8 mouse cellular contexts compared by ENCODE assay signal in the genomic region with DNA sequence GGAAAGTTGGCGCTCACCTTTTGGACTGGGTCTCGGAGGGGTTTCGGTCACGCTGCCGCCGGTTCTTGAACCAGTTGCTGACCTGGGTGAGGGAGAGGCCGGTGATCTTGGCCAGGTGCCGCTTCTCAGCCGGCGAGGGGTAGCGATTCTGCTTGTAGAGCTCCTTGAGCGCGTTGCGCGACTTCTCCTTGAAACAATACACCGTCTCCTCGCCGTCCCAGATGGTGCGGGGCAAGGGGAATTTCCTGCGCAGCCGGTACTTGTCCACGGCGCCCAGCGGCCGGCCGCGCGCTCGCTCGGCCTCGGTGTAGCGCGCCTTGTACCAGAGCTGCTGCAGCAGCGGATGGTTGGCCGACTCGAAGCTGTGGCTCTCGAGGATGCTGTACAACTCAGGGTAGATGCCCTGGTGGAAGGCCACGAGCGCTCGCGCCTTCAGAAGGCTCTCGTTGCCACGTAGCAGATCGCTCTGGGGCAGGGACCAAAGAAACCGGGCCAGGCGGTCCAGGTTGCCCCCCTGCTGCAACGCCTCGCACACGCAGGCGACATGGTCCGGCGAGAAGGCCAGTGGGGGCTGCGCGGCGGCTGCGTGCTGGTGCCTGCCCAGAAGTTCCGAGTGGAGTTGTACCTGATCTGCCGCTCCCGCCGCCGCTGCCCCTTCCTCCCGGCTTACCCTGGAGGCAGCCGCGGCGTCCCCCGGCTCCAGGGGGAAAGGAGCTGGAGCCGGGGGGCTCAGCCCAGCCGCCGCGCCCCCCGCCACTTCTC. TPM values are rescaled to one million over a fixed set of nuclear protein-coding genes. Genes with fewer than 3 reads are reported as not detected.
DNase-seq lines count a peak whose midpoint lies in the region; ATAC-seq lines count a peak whose summit lies in the region.

No protein-coding gene starts in this region.

- H3K4me2 ChIP-seq in hindbrain, embryonic 16.5 days (ENCODE audit: low read length) = peak overlapping the region; percentile 100
- H3K4me2 ChIP-seq in stomach, embryonic 16.5 days (ENCODE audit: low read depth, low read length) = peak overlapping the region; percentile 100

- no peaks in the 10 kb centered on the region for H3K9me3 ChIP-seq in hindbrain, embryonic 16.5 days (ENCODE audit: control insufficient read depth, low read length)
- H3K9me3 ChIP-seq in midbrain, embryonic 10.5 days (replicated peaks) = no peaks in the 10 kb centered on the region
- H3K9me3 ChIP-seq in stomach, embryonic 16.5 days (replicated peaks; ENCODE audit: control insufficient read depth, low read length) = no peaks in the 10 kb centered on the region

- intact Hi-C loops in left cerebral cortex, postnatal 4 days (cut with DNase I) = no loop called here

- peak; percentile 43 to 56 for DNase-seq in lung, adult 18-20 months
- no peak for DNase-seq in lung, postnatal 25 days (ENCODE audit: low spot score)
- DNase-seq in cerebellum, adult 8-10 months = peak; percentile 41
- peak; percentile 29 to 37 for DNase-seq in frontal cortex, postnatal 36 days (ENCODE audit: low spot score in 2 of 2)
- peak; percentile 42 for DNase-seq in left cerebral cortex, postnatal 4 days
- DNase-seq in midbrain, embryonic 10.5 days (ENCODE audit: low spot score) = peak; percentile 69

- under 1% methylated on average over 70 of the region's 71 CpGs for WGBS in hindbrain, embryonic 16.5 days
- WGBS in midbrain, embryonic 10.5 days = under 1% methylated on average over 70 of the region's 71 CpGs
- WGBS in stomach, embryonic 16.5 days = under 1% methylated on average over 71 of the region's 71 CpGs

- peak overlapping the region; percentile 44 for H3K27ac ChIP-seq in hindbrain, embryonic 16.5 days (ENCODE audit: low read depth, low read length)
- H3K27ac ChIP-seq in midbrain, embryonic 10.5 days (replicated peaks) = peak overlapping the region; percentile 81
- H3K27ac ChIP-seq in stomach, embryonic 16.5 days (ENCODE audit: low read length) = no peak overlapping the region

- H3K4me3 ChIP-seq in hindbrain, embryonic 16.5 days (ENCODE audit: low read length) = peak overlapping the region; percentile 77
- H3K4me3 ChIP-seq in midbrain, embryonic 10.5 days = peak overlapping the region; percentile 85
- peak overlapping the region; percentile 69 for H3K4me3 ChIP-seq in stomach, embryonic 16.5 days (replicated peaks; ENCODE audit: low read length)

- peak; percentile 71 for ATAC-seq in hindbrain, embryonic 16.5 days
- peak; percentile 42 for ATAC-seq in stomach, embryonic 16.5 days (ENCODE audit: insufficient read depth, low FRiP score)

- peaks cover 9% of the 10 kb centered on the region for H3K27me3 ChIP-seq in hindbrain, embryonic 16.5 days (replicated peaks; ENCODE audit: control insufficient read depth, insufficient read depth, low read length)
- peaks cover 32% of the 10 kb centered on the region for H3K27me3 ChIP-seq in midbrain, embryonic 10.5 days (ENCODE audit: low read depth, poor library complexity, severe bottlenecking)
- H3K27me3 ChIP-seq in stomach, embryonic 16.5 days (ENCODE audit: control insufficient read depth, insufficient read depth, low read length) = no peaks in the 10 kb centered on the region

- H3K4me1 ChIP-seq in hindbrain, embryonic 16.5 days (ENCODE audit: control insufficient read depth, insufficient read depth, low read depth, low read length) = peaks cover 13% of the 10 kb centered on the region
- H3K4me1 ChIP-seq in midbrain, embryonic 10.5 days = peaks cover 30% of the 10 kb centered on the region
- H3K4me1 ChIP-seq in stomach, embryonic 16.5 days (ENCODE audit: control insufficient read depth, insufficient read depth, low read length) = peaks cover 8% of the 10 kb centered on the region; the same call in 1 of the 2 replicates

- no peaks in the 10 kb centered on the region for H3K36me3 ChIP-seq in hindbrain, embryonic 16.5 days (ENCODE audit: control insufficient read depth, insufficient read depth, low read length)
- peaks cover 10% of the 10 kb centered on the region for H3K36me3 ChIP-seq in midbrain, embryonic 10.5 days
- H3K36me3 ChIP-seq in stomach, embryonic 16.5 days (ENCODE audit: control insufficient read depth, insufficient read depth, low read length) = no peaks in the 10 kb centered on the region

- peak overlapping the region; percentile 71 for H3K9ac ChIP-seq in hindbrain, embryonic 16.5 days (ENCODE audit: low read depth, low read length)
- H3K9ac ChIP-seq in stomach, embryonic 16.5 days (ENCODE audit: low read length) = peak overlapping the region; percentile 75

RNA-seq across cellular contexts. Expression of a gene that starts 0.7 kb away (rescaled TPM):
- 0.24 and 0.47 TPM in 2 replicates for polyA plus RNA-seq in hindbrain, embryonic 16.5 days (2015; fragmentation: Nextera tagmentation; extraction: Ambion mirVana)
- under 1 TPM; 0.34 to 0.38 TPM for total RNA-seq in left cerebral cortex, postnatal 4 days (2021)
- 3.1 and 3.9 TPM in 2 replicates for polyA plus RNA-seq in midbrain, embryonic 10.5 days (2016; fragmentation: Nextera tagmentation; extraction: Ambion mirVana)
- polyA plus RNA-seq in stomach, embryonic 16.5 days (2015; fragmentation: Nextera tagmentation; extraction: Ambion mirVana) = 0.56 and 0.71 TPM in 2 replicates

RNA-seq across cellular contexts. Expression of a gene that starts 11.0 kb away (rescaled TPM):
- polyA plus RNA-seq in hindbrain, embryonic 16.5 days (2015; fragmentation: Nextera tagmentation; extraction: Ambion mirVana) = 16.2 and 17.4 TPM in 2 replicates
- 10 to 100 TPM; 15.6 to 16.5 TPM for total RNA-seq in left cerebral cortex, postnatal 4 days (2021)
- polyA plus RNA-seq in midbrain, embryonic 10.5 days (2016; fragmentation: Nextera tagmentation; extraction: Ambion mirVana) = 29.1 and 35.3 TPM in 2 replicates
- polyA plus RNA-seq in stomach, embryonic 16.5 days (2015; fragmentation: Nextera tagmentation; extraction: Ambion mirVana) = 24.4 and 25.9 TPM in 2 replicates

RNA-seq across cellular contexts. Expression of a gene that starts 58.8 kb away (rescaled TPM):
- 0.58 and 1.5 TPM in 2 replicates for polyA plus RNA-seq in hindbrain, embryonic 16.5 days (2015; fragmentation: Nextera tagmentation; extraction: Ambion mirVana)
- total RNA-seq in left cerebral cortex, postnatal 4 days (2021) = under 1 TPM; 0.66 to 0.87 TPM
- polyA plus RNA-seq in midbrain, embryonic 10.5 days (2016; fragmentation: Nextera tagmentation; extraction: Ambion mirVana) = 8.3 and 8.5 TPM in 2 replicates
- polyA plus RNA-seq in stomach, embryonic 16.5 days (2015; fragmentation: Nextera tagmentation; extraction: Ambion mirVana) = 0.06 and 1.9 TPM in 2 replicates
